Mouse (Mus musculus) CD4-positive helper T cell, adult 2 months (primary cell): Measurements from ENCODE around the gene Vmn1r183.
"Not testable (repeated sequence)": the region's sequence is repeated elsewhere in the genome, so short reads cannot be mapped to it uniquely, and the experiment has no call there.

Experiments used
- DNase-seq: peaks from one replicate; pipeline ENCODE4 v3.0.0-alpha.2; 2012; ENCODE audit warnings: low read depth, missing footprints, low spot score

Vmn1r183 gene

DNA sequence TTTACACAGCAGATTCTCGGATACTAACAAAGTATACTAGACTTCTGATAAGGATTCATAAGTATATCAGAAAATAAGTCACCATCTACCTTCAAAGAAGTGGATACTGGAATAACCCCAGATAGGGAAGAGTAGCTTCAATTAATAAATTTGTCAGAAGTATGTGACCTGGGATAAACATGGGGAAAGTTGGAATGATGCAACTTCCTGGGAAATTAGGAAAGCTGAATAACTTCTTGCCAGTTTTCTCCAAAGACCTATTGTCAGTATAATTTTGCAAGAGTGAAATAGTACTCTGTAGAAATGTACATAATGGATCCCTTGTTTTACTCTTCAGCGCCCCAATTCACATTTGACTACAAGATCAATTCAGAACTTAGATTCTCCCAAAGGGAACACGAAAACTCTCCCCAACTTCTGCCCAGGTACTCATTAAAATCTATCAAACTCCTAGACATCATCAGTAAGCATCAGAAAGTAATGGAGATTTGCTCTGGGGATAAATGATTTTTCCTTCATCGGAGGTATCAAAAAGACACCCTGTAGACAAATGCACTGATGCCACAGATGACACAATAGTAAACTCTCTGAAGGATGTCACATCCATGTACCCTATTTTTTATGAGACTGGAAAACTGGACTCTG lies at the start of gene Vmn1r183:
Gene Vmn1r183 (plus strand): TSS at position 595 of the 645 bp plus-strand sequence.
- no peak for DNase-seq

DNA sequence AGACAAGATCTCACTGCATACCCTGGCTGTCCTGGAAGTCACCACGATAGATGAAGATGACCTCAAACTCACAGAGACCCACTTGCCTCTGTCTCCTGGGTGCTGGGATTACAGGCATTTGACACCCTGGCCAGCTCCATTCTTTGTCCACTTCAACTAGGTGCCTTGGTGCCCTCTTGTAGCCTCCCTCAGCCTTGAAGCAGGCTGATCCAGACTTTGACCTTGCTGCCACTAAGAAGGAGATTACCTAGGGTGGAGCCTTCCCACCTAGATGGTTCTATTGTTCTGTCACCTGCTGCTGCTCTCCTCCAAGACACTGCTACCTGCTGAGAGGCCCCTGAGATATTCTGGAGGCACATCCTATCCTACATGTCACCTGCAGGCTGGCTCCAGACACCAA lies 21.4 kb downstream of the Vmn1r183 start:
- not testable (repeated sequence) for DNase-seq

DNA sequence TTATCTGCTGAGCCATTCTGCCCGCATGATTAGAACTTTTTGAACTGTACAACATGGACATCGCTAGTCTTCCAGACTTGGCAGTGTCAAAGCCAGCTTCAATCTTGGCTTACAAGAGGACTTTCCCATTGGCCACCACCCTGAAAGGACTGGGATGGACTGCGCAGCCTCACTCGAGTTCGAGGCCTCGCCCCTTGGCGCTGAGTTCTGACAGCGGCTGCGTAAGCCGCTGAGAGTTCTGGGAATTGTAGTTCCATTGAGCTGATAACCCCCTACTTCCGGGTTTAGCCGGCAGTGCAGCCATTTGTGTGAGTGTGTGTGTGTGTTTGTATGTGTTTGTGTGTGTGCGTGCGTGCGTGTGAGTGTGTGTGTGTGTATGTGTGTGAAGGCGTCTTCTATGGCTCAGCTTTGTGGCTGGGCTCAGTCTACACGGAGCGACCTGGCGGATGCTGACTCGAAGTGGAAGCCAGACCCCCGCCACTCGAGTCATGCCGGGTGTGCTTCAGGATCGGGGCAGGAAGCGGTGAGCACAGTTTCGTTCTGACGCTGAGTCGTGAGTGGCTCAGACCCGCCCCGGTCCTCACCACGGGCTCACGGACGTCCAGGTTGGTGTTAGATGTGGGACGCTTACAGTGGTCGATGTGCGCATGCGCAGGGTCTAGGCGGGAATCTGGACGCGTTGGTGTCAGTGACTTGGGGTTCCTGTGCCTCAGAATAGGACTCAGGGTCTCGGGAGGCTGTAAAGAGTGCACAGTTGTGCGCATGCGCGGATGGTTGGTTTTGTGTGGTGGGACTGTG lies 28.8 kb downstream of the Vmn1r183 start, which contains the start of gene Zfp180:
Gene Zfp180 (plus strand): TSS at position 291 of the 798 bp plus-strand sequence.
- DNase-seq, result peak; percentile 98

DNA sequence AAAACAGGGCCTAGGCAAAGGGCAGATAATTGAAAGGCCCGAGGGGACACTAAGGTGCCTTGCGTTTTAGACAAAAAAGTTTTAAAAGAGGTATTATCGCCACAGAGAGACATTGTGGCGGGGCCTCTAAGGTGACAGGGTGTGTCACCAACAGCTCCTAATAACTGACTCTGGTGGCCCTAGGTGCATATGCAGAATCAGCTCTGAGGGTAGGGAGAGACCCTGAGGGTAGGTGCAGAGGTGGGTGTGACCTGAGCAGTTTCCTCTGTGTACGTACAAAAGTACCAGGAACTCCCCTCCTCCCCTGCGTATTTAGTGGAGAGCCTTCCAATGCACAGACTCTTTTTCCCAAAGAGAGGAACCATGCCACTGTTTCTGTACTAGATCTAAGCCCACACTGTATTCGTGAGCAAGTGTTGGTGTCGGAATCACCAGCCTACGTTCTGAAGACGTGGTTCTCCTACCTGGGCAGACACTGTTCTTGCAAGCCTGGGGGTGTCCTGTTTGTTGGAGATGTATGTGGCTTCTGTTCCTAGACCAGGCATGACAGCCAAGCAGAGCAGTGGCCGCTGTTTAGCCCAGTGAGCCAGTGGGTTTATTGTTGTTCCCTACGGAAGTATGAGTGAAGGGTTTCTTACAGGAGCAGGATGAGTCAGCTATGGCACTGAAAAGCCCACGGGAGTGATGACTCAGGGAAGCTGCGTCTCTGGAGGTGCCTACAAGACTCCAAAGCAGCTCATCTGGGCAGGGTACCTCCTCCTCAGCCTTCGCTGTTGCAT lies 29.6 kb downstream of the Vmn1r183 start:
- DNase-seq, result peak; percentile 25

DNA sequence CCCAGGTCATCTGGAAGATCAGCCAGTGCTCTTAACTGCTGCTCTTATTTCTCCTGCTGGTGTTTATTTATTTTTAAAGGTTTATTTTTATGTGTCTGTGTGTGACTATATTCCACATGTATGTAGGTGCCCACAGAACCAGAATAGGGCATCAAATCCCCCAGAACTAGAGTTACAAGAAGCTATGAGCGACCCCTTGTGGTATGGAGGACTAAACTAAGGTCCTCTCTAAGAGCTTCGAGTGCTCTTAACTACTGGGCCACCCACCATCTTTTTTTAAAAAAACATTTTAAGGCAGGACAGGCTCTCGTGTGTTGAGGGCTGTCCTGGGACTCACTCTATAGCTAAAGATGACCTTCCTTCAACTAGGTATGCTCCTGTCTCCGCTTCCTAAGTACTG lies 33.8 kb downstream of the Vmn1r183 start:
- DNase-seq, result peak; percentile 27

DNA sequence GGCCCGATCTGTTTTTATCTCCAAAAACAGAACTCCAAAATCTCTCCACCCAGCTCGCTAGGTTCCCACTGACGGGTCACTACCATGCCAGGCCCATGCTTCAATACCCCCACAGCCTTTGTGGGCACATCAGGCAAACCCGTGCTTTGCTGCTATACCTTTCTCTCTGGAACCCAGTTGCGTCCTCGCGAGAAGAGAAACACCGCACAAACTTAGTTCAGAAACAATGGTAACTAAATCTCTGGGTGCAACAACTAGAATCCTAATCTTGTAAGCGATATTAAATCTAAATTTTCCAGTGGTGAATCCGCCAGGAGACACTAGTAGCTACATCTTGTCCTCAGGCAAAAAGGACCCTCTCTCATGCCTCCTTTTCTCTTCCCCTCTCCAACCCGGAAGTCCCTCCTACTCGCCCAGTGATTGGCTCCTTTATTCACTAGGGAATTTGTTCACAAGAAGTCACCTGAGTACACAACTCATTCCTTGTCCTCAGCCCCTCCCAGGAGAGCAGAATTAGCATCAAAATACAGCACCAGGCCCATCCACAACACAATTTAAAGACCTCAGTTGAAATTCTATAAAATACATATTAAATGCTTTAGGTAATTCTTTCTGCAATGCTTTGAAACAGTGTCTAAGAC lies 34.6 kb downstream of the Vmn1r183 start:
- DNase-seq, result no peak

DNA sequence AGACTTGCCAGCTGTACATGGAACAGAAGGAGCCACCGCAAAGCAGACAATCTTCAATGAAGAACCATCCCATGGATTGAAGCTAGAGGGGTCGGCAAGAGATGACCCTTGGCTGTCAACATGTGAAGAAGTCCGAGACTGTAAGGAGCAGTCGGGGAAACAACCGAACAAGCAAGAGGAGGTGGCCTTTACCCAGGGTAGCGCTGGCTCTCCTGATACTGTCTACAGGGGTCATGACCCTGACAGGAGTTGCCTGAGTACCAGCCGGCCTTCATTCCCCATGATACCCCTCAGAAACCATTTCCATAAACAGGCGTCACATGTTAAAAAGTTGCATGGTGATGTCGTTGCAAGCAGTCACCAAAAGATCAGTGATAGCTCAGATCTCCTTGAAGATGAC lies 51.3 kb downstream of the Vmn1r183 start:
- DNase-seq, result no peak

DNA sequence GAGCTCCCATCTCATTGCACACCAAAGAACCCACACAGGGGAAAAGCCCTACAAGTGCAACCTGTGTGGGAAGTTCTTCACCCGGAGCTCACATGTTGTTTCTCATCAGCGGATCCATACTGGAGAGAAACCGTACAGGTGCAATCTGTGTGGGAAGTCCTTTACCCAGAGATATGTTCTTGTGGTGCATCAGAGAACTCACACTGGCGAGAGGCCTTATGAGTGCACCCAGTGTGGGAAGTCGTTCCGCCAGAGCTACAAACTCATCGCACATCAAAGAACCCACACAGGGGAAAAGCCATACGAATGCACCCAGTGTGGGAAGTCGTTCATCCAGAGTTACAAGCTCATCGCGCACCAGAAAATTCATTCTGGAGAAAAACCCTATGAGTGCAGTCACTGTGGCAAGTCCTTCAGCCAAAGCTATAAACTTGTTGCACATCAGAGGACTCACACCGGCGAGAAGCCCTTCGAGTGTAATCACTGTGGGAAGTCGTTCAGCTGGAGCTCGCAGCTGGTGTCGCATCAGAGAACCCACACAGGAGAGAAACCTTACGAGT lies 52.2 kb downstream of the Vmn1r183 start:
- DNase-seq, result no peak

DNA sequence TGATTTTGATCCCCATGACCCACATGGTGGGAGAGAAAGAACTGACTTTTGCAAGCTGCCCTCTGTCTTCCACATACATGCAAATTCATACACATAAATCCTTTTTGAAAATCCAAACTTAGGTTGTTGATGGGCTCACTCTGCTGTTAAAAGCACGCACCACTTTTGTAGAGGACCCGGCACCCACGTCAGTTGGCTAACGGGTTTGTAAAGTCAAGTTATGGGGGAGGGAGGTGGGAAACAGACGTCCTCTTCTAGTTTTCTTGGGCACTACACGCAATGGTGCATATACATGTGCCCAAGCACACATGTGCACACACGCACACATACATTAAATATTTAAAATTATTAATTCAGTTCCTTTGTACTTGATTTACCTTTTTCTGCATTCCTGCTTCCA lies 57.8 kb downstream of the Vmn1r183 start:
- DNase-seq, result no peak

DNA sequence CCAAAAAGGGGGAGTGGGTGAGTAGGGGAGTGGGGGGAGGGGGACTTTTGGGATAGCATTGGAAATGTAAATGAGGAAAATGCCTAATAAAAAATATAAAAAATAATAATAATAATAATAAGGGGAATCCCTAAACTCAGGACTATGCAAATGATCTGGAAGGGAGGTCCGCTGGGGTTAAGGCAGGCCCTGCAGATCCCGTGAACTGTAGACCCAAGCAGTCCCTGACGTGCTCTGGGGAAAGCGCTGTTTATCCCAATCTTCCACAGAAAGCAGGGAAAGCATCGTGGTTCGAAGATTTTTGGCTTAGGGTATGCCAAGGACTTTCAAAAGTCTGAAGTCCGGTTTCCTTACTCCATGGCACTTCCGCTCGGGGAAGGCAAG lies 58.7 kb downstream of the Vmn1r183 start:
- no peak for DNase-seq

DNA sequence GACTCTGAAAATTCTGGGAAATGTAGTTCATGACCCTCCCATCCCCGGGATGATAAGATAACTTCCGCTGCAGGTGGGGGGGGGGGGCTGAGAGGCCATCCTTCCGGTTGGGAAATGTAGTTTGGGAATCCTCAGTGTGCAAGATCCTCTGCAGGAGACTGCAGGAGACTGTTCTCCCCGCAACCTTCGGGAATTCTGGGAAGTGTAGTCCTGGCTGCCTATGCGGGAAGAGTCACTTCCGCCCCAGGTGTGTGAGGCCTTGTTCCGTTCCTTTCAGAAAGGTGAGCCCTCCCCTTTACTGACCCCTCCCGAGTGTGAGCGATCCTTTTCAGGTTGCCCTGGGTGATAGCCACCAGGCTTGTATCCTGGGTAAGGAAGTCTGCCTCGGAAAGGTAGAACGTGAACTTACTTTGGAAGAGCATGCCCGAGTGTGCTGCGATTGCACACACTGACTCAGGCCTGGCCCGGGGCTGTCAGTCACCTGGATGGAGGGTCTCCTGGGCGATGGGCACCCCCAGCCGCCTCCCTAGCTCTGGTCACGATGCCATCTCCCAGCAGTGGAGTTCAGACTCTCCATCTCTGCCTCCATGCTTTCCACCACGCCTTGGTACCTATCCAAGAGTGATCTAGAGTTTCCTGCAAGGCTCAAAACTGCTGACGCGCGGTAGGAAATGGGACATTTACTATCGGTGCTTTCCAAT lies 59.3 kb downstream of the Vmn1r183 start, which contains the start of gene Zfp112:
Gene Zfp112 (plus strand): TSS at position 159 of the 701 bp plus-strand sequence.
- DNase-seq, result no peak

DNA sequence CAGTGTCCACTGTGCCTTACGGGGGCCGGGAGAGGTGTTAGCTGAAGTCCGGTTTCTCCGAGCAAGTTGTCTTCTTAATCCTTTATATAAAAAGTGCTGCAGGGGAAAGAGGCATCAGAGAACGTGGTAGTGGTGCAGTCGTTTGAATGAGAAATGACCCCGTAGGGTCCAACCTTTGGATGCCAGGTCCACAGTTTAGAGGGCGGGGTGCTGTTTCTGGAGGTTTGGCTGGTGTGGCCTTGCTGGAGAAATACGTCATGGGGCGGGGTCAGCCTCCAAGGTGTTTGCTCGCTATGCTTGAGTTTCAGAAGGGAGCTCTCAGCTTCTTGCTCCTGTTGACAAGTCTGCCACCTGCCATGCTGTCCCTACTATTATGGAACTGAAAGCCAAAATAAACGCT lies 59.9 kb downstream of the Vmn1r183 start:
- DNase-seq, result no peak
